Mouse (Mus musculus): ENCODE results near the gene Epb41l1.
"Not testable (repeated sequence)": the region's sequence is repeated elsewhere in the genome, so short reads cannot be mapped to it uniquely, and the experiment has no call there.

Gene Epb41l1

DNA sequence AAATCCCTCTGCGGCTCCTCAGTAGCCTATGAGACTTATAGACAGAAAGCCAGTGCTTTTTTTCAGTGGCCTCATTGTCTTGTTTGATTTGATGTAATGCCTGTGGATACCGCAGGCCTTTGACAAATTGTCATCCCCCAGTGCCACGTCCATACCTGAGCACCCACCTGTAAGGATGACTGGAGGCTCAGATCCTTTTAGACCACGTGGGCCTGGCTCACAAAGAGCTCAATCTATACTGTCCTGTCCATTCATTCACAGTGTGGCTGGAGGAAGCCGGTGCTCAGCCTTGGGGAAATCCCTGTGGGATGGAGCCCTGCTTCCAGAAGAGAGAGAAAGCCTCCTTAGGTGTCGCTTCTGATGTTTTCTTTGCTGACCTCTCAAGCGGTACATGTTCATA, 62.5 kb downstream of the Epb41l1 start:
- DNase-seq (ENCODE audit: low read depth, low spot score), result no peak

- DNase-seq (ENCODE audit: low read depth, low spot score), result no peak
Observed at GRCm38 (mm10) chr2:156486086-156486751, 65.5 kb downstream of the Epb41l1 start.

DNA sequence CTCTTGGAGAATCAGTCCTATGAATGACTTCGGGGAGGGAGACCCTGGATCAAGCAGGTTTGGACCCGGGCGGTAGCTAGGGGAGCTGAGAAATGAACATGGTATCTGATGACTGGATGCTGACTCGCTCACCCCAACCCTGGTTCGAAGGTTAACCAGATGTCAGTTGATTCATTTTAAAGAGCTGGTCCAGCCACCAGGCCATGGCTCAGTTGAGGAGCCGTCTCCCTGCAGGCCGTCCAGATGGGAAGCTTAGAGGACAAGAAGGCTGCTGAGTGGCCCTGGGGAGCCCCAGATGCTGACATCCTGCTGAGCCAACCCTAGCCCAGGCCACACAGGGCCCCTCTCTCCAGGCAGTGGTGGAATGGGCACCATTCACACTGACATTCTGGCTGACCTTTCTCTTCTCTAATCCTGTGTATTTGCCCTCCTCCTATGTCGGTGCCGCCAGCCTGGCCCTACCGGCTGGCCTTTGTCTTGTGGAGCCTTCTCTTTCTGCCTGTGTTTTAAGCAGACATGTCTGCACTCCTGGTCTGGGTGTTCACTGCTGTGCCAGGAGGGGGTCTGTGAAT, 67.0 kb downstream of the Epb41l1 start:
- no peak for DNase-seq (ENCODE audit: low read depth, low spot score)

DNA sequence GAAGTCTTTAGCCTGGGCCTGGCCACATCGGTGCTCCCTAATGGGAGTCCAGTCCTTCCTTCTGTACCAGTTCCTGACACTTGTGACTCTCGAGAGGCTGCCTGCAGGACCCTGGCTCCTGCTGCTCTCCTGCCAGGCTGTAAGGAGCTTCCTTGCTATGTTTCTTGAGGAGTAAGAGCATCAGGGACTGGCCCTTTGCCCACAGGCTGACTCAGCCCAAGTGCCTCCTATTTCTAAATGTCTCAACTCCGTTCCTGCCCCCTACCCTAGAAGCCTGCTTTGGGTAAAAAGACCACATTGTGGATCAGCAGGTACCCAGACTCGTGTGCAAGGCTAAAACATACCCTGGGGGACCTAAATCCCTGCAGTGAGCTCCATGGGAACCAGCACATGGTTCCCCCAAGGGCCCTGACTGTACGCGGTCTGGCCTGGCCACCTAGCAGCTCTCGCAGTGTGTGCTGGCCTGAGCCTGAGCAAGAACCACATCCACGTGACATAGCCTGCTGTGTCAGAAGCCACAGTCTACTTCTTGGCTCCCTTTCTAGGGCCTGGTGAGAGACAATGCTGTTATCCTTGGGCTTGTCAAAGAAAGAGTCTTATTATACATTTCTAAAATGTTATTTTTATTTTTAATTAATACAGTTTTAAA, 67.6 kb downstream of the Epb41l1 start:
- DNase-seq (ENCODE audit: low read depth, low spot score), result no peak

GRCm38 (mm10) chr2:156490176-156490575, 69.5 kb downstream of the Epb41l1 start:
- no peak for DNase-seq (ENCODE audit: low read depth, low spot score)

GRCm38 (mm10) chr2:156491796-156492195, 71.1 kb downstream of the Epb41l1 start:
- DNase-seq (ENCODE audit: low read depth, low spot score), result no peak

- no peak for DNase-seq (ENCODE audit: low read depth, low spot score)
Observed at GRCm38 (mm10) chr2:156493766-156494165, 73.1 kb downstream of the Epb41l1 start.

DNA sequence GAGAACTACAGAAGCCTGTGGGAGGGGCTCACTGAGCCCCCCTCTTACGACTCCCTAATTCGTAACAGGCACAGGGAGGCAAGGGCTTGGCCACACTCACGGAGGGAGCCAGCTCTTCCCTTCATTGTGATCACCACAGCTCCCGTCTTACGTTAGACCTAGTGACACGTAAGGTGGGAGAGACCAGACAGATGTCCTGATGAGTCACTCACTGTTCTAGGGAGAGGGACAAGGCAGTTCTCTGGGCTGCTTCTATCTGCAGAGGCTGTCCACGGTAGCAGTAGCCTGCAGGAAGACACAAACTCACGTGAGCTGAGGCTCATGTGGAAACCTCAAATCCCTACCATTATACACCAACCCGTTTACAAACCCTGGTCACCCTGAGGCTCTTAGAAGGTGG, 73.8 kb downstream of the Epb41l1 start:
- no peak for DNase-seq (ENCODE audit: low read depth, low spot score)

GRCm38 (mm10) chr2:156494875-156495274, 74.2 kb downstream of the Epb41l1 start:
- DNase-seq (ENCODE audit: low read depth, low spot score), result no peak

DNA sequence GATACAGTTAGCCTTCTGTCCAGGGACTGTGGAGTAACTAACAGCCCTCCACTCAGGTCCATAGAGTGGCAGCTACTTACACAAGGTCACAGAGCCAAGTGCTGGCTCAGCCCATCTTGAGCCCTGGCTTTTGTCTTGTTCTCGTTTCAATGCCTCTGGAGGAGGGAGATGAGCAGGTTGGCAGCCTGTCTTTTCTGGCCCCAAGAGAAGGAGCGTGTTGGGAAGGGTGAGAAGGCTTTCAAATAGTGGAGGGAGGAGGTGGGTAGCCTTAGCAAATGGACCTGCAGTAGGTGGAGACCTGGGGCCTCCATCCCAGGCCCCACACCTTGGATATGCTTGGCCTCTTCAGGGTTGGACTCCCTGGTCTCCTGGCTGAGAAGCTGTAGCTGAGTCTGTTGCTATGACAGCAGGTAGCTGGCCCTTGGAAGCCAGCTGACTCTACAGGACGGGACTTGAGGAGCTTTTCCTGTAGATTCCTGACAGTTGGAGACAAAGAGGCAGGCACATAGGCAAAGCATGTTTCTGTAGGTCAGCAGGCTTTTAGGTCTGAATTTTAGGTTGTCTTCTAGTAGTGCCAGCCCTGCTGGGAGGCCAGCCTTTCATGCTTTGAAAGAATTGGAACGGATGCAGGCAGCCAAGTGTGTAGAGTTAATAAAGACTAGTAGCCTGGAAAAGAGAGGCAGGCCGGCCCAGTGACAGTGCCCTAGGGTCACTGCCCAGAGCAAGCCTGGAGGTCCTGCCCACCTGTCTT, 76.3 kb downstream of the Epb41l1 start:
- DNase-seq (ENCODE audit: low read depth, low spot score), result no peak

DNA sequence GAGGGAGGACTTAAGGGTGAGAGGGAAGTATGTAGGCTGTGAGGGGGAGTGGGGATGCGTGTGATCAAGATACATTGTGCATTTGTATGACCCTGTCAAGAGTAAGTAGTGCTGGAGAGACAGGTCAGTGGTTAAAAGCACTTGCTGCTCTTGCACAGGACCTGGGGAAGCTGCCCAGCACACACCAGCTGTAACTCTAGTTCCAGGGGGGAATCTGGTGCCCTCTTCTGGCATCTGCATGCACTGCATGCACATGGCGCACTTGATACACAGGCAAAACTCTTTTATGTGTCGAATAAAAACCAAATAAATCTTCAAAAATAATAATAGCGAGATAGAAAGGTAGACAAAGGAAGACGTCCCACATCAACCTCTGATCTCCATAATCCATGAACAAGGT, 77.2 kb downstream of the Epb41l1 start:
- peak; percentile 76 for DNase-seq (ENCODE audit: low read depth, low spot score)

DNA sequence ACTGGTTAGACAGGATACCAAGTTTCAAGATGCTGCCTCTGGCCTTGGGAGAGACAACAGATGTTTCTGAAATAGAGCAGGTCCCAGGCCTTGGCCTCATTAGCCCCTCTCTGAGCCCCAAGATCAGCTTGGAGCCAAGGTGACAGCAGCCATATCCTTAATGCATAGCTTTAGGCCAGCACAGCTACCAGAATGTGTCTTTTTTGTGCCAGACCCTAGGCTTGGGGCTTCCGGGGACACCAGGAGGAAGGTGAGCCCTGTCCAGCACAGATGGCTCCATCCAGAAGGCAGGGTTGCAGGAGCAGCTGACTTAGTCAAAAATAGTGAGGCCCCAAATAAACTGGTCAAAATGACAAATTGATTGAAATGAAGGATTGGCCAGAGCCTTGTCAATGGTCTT, 80.3 kb downstream of the Epb41l1 start:
- no peak for DNase-seq (ENCODE audit: low read depth, low spot score)

DNA sequence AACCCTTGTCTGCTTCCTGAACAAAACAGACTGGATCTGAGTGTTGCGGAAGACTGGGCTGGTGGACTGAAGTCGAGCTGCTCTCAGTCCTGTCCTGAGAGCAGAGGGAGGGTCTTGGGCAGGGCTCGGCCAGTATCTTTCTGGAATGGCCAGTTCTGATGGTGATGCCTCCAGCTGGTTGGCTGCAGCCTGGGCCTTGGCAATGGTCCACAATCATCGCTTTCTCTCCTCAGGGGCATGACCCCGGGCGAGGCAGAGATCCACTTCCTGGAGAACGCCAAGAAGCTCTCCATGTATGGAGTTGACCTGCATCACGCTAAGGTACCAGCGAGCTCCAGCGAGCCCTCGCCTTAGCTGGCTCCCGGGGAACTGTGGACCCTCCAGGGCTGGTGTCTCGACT, 84.8 kb downstream of the Epb41l1 start:
- no peak for DNase-seq (ENCODE audit: low read depth, low spot score)

DNA sequence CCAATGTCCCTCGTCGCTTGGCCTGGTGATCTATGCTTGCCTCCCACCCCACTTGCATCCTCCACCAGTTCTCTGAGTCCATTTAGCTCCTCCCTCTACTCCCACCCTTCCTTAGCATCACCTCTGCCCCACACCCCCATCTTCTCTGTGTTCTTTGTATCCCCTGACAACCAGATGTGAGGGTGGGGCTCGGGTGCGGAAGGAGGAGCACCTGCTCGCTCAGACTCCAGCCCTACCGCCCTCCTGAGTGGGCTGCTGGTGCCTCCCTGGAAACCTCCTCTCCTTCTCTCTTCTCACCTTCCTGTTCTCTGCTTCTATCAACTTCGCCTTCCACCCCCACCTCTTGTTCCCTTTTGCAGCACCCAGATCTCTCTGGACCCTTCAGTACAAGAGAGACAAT, 91.3 kb downstream of the Epb41l1 start:
- no peak for DNase-seq (ENCODE audit: low read depth, low spot score)

DNA sequence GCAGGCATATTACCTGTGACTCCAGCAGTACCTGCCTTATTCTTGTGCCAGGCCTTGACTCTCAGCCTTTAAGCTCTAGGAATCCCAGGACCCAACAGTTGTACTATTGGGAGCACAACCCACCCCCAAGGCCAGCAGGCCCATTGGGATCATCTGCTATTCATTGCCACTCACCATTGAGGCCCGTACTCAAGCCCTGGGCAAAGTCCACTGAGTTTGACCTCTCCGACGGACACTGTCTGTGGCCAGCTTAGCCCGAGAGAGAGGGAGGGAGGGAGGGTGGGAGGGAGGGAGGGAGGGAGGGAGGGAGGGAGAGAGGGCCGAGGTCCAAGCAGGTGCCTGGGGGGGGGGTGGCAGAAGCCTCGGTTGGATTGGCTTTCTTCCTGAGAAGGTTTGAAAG, 91.9 kb downstream of the Epb41l1 start:
- no peak for DNase-seq (ENCODE audit: low read depth, low spot score)

- DNase-seq (ENCODE audit: low read depth, low spot score), result no peak
Observed at GRCm38 (mm10) chr2:156515102-156515501, 94.4 kb downstream of the Epb41l1 start.

- peak; percentile 58 for DNase-seq (ENCODE audit: low read depth, low spot score)
Observed at GRCm38 (mm10) chr2:156515565-156516185, 95.0 kb downstream of the Epb41l1 start.

- not testable (repeated sequence) for DNase-seq (ENCODE audit: low read depth, low spot score)
Observed at GRCm38 (mm10) chr2:156516678-156517077, 96.0 kb downstream of the Epb41l1 start.

- DNase-seq (ENCODE audit: low read depth, low spot score), result no peak
Observed at GRCm38 (mm10) chr2:156518306-156518705, 97.6 kb downstream of the Epb41l1 start.

GRCm38 (mm10) chr2:156519584-156519983, 98.9 kb downstream of the Epb41l1 start:
- DNase-seq (ENCODE audit: low read depth, low spot score), result no peak

GRCm38 (mm10) chr2:156522994-156523393, 102.3 kb downstream of the Epb41l1 start:
- DNase-seq (ENCODE audit: low read depth, low spot score), result no peak

- no peak for DNase-seq (ENCODE audit: low read depth, low spot score)
Observed at GRCm38 (mm10) chr2:156524078-156524477, 103.4 kb downstream of the Epb41l1 start.

Measured in forelimb bud, embryonic 11.5 days (tissue).